Mouse (Mus musculus): ENCODE data around the gene Shroom2. TPM values are rescaled to one million over a fixed set of nuclear protein-coding genes. Genes with fewer than 3 reads are reported as not detected.

The Shroom2 gene
- total RNA-seq, 2 experiments from 2014 or later = 137 to 141 TPM

- peak; percentile 23 to 49 for DNase-seq (ENCODE audit: low spot score in 2 of 2)
Measured at GRCm38 (mm10) chrX:152705397-152705796, 63.9 kb downstream of the Shroom2 start.

- DNase-seq (ENCODE audit: low spot score in 2 of 2) = no peak
Measured at GRCm38 (mm10) chrX:152703624-152704023, 65.6 kb downstream of the Shroom2 start.

GRCm38 (mm10) chrX:152701679-152702078 is 67.6 kb downstream of the Shroom2 start:
- no peak for DNase-seq (ENCODE audit: low spot score in 2 of 2)

GRCm38 (mm10) chrX:152690788-152691291 is 78.4 kb downstream of the Shroom2 start:
- no peak for DNase-seq (ENCODE audit: low spot score in 2 of 2)

- DNase-seq (ENCODE audit: low spot score in 2 of 2) = no peak
Measured at GRCm38 (mm10) chrX:152679190-152679814, 90.0 kb downstream of the Shroom2 start.

GRCm38 (mm10) chrX:152676357-152676756 is 92.9 kb downstream of the Shroom2 start:
- DNase-seq (ENCODE audit: low spot score in 2 of 2) = peak in 1 of 2 experiments; percentile 50

- no peak for DNase-seq (ENCODE audit: low spot score in 2 of 2)
Measured at GRCm38 (mm10) chrX:152673431-152673830, 95.8 kb downstream of the Shroom2 start.

GRCm38 (mm10) chrX:152657363-152658036 is 111.8 kb downstream of the Shroom2 start:
- DNase-seq (ENCODE audit: low spot score in 2 of 2) = no peak

- no peak for DNase-seq (ENCODE audit: low spot score in 2 of 2)
Measured at GRCm38 (mm10) chrX:152656609-152656939, 112.7 kb downstream of the Shroom2 start.

GRCm38 (mm10) chrX:152655796-152656608 is 113.3 kb downstream of the Shroom2 start:
- peak; percentile 14 to 19 for DNase-seq (ENCODE audit: low spot score in 2 of 2)

GRCm38 (mm10) chrX:152652676-152653075 is 116.6 kb downstream of the Shroom2 start:
- DNase-seq (ENCODE audit: low spot score in 2 of 2) = no peak

GRCm38 (mm10) chrX:152644827-152645226 is 124.4 kb downstream of the Shroom2 start:
- no peak for DNase-seq (ENCODE audit: low spot score in 2 of 2)

GRCm38 (mm10) chrX:152643679-152644638 is 125.3 kb downstream of the Shroom2 start:
- DNase-seq (ENCODE audit: low spot score in 2 of 2) = peak; percentile 10 to 17

GRCm38 (mm10) chrX:152643201-152643600 is 126.1 kb downstream of the Shroom2 start:
- no peak for DNase-seq (ENCODE audit: low spot score in 2 of 2)

- DNase-seq (ENCODE audit: low spot score in 2 of 2) = no peak
Measured at GRCm38 (mm10) chrX:152642627-152643026, 126.6 kb downstream of the Shroom2 start.

GRCm38 (mm10) chrX:152635397-152635796 is 133.9 kb downstream of the Shroom2 start:
- DNase-seq (ENCODE audit: low spot score in 2 of 2) = no peak

GRCm38 (mm10) chrX:152621407-152621806 is 147.9 kb downstream of the Shroom2 start:
- no peak for DNase-seq (ENCODE audit: low spot score in 2 of 2)

- DNase-seq (ENCODE audit: low spot score in 2 of 2) = no peak
Measured at GRCm38 (mm10) chrX:152620917-152621316, 148.3 kb downstream of the Shroom2 start.

- DNase-seq (ENCODE audit: low spot score in 2 of 2) = peak; percentile 3 to 12
Measured at GRCm38 (mm10) chrX:152618464-152618863, 150.8 kb downstream of the Shroom2 start.

- no peak for DNase-seq (ENCODE audit: low spot score in 2 of 2)
Measured at GRCm38 (mm10) chrX:152563034-152563433, 206.2 kb downstream of the Shroom2 start, which contains the start of gene Cldn34a. TSS of gene Cldn34a (plus strand) at chrX:152563334.

Data from layer of hippocampus, postnatal 14 days (tissue).